9 mouse cellular contexts compared by ENCODE assay signal in genomic region chr9:40834569-40834968, GRCm38 (mm10). TPM values are rescaled to one million over a fixed set of nuclear protein-coding genes. Genes with fewer than 3 reads are reported as not detected.
DNase-seq lines count a peak whose midpoint lies in the region; TF ChIP-seq lines count a peak whose summit lies in the region.
"Had no signal": no experiment of that assay in that cellular context is flagged by ENCODE, and none has a peak within 500 bp of the region (broad histone marks: within the 10 kb centered on the region; RNA-seq: fewer than 3 reads in every experiment).

No protein-coding gene starts in this region.

- H3K27me3 ChIP-seq in heart, adult 2 months (ENCODE audit: control insufficient read depth, insufficient read depth, low read length), result no peaks in the 10 kb centered on the region
- H3K27me3 ChIP-seq: liver, embryonic 15.5 days had no signal

- intact Hi-C loops in heart, adult 2 months (cut with DNase I), result loop anchor here (1.0 to 10.0 kb wide), 4 partner anchors 38 to 358 kb away; partner anchors contain the start of gene Bsx

- no peak overlapping the region for H3K9ac ChIP-seq in heart, adult 2 months (ENCODE audit: low read depth, low read length)
- H3K9ac ChIP-seq: liver, embryonic 15.5 days had no signal

- no peak for TF ChIP-seq POLR2A in heart, adult 2 months (IDR thresholded peaks at IDR 0.05; ENCODE audit: insufficient read depth, low read depth, low read length)

- no peak overlapping the region for H3K4me3 ChIP-seq in heart, adult 2 months
- H3K4me3 ChIP-seq in layer of hippocampus, adult 2 months, result no peak overlapping the region
- H3K4me3 ChIP-seq: liver, embryonic 15.5 days had no signal

- WGBS in heart, adult 2 months, result 5% methylated on average over 12 of the region's 12 CpGs

- no peaks in the 10 kb centered on the region for H3K79me2 ChIP-seq in heart, adult 2 months (replicated peaks; ENCODE audit: control insufficient read depth, insufficient read depth, low read length)

- H3K27ac ChIP-seq in heart, adult 2 months, result no peak overlapping the region
- no peak overlapping the region for H3K27ac ChIP-seq in layer of hippocampus, adult 2 months
- H3K27ac ChIP-seq: liver, embryonic 15.5 days had no signal

- H3K4me1 ChIP-seq in heart, adult 2 months (ENCODE audit: control insufficient read depth, insufficient read depth, low read length), result no peaks in the 10 kb centered on the region; the same call in 1 of the 2 replicates
- H3K4me1 ChIP-seq: liver, embryonic 15.5 days had no signal

- TF ChIP-seq EP300 in heart, adult 2 months (IDR thresholded peaks at IDR 0.05; ENCODE audit: insufficient read depth, low read depth, low read length), result peak; percentile 43; the same call in 1 of the 2 replicates

- no peaks in the 10 kb centered on the region for H3K36me3 ChIP-seq in heart, adult 2 months (ENCODE audit: control insufficient read depth, insufficient read depth, low read length)
- H3K36me3 ChIP-seq: liver, embryonic 15.5 days had no signal

- peak; percentile 58 to 71 for DNase-seq in CD8-positive naive resting alpha-beta T cell, adult 2 months (ENCODE audit: low read depth in 2 of 2, low spot score in 2 of 2)
- DNase-seq in adipocyte (ENCODE audit: low spot score), result peak; percentile 70
- DNase-seq in embryo, embryonic 10 days (ENCODE audit: low spot score), result peak; percentile 86
- DNase-seq in heart, adult 2 months, result peak; percentile 66 to 83
- peak; percentile 58 to 91 for DNase-seq in layer of hippocampus, adult 2 months (ENCODE audit: low spot score in 2 of 2)
- DNase-seq in lung, postnatal 4 days, result peak; percentile 61 to 75
- peak; percentile 85 to 86 for DNase-seq in right cerebral cortex, adult 2 months (ENCODE audit: low spot score in 2 of 2)
- DNase-seq in urinary bladder, postnatal 10 days (ENCODE audit: low spot score), result peak; percentile 18

- TF ChIP-seq CTCF in heart, adult 2 months (IDR thresholded peaks at IDR 0.05), result peak; percentile 96
- peak; percentile 95 for TF ChIP-seq CTCF in layer of hippocampus, adult 2 months (conservative IDR thresholded peaks at IDR 0.05)

RNA-seq across cellular contexts. Expression of gene Hspa8, which starts 33.8 kb away (rescaled TPM):
- 1,000 to 10,000 TPM; 1,540 to 1,554 TPM for total RNA-seq in heart, adult 2 months (2021)
- polyA plus RNA-seq in heart, adult 2 months (2012; rRNA removed), result 2,007 and 3,319 TPM in 2 replicates
- 1,000 to 10,000 TPM; 2,132 to 2,154 TPM for total RNA-seq in layer of hippocampus, adult 2 months (2021)

RNA-seq across cellular contexts. Expression of gene Bsx, which starts 39.4 kb away (rescaled TPM):
- total RNA-seq in heart, adult 2 months (2021), result not detected
- not detected in 2 replicates for polyA plus RNA-seq in heart, adult 2 months (2012; rRNA removed)
- not detected for total RNA-seq in layer of hippocampus, adult 2 months (2021)
- polyA plus RNA-seq: liver, embryonic 15.5 days had no signal

Comparison
In these comparisons a context has a peak if more than half of its experiments do, and no peak if none do; other contexts are left out.
1. DNase-seq: peak in every context shown above with its lines; median percentile 86 in embryo, embryonic 10 days; 86 in right cerebral cortex, adult 2 months; 74 in heart, adult 2 months; 74 in layer of hippocampus, adult 2 months; 70 in adipocyte; 68 in lung, postnatal 4 days; 64 in CD8-positive naive resting alpha-beta T cell, adult 2 months; 18 in urinary bladder, postnatal 10 days.